Mouse (Mus musculus): ENCODE measurements around the gene Olfr1291-ps1. TPM values are rescaled to one million over a fixed set of nuclear protein-coding genes. Genes with fewer than 3 reads are reported as not detected.

Gene Olfr1291-ps1
- not detected for polyA plus RNA-seq (2012; fragmentation: generic; extraction: Trizol)

- no peak for TF ChIP-seq REST (IDR thresholded peaks at IDR 0.05; ENCODE audit: insufficient read depth, insufficient read length)
- no peak for TF ChIP-seq TCF3 (IDR thresholded peaks at IDR 0.05; ENCODE audit: insufficient read length, low read depth)
- TF ChIP-seq MAX (IDR thresholded peaks at IDR 0.05; ENCODE audit: low read depth): no peak
- no peak for TF ChIP-seq CEBPB (IDR thresholded peaks at IDR 0.05; ENCODE audit: insufficient read depth, poor library complexity, severe bottlenecking)
- TF ChIP-seq POLR2A (IDR thresholded peaks at IDR 0.05; ENCODE audit: insufficient read length, low read depth): no peak
- TF ChIP-seq MYOG (IDR thresholded peaks at IDR 0.05; ENCODE audit: control insufficient read depth in 1 of 3, insufficient read depth in 1 of 3, insufficient read length in 2 of 3, low read depth in 2 of 3): no peak
- no peak for TF ChIP-seq MYOD1 (IDR thresholded peaks at IDR 0.05; ENCODE audit: control insufficient read depth in 1 of 3, insufficient read length in 2 of 3, low read depth in 2 of 3)
- TF ChIP-seq TCF12 (IDR thresholded peaks at IDR 0.05; ENCODE audit: insufficient read depth, poor library complexity, severe bottlenecking): no peak
- TF ChIP-seq E2F4 (IDR thresholded peaks at IDR 0.05; ENCODE audit: insufficient read depth): no peak
- TF ChIP-seq SRF (IDR thresholded peaks at IDR 0.05; ENCODE audit: control insufficient read depth, insufficient read length, low read depth): no peak
- no peak for TF ChIP-seq POLR2AphosphoS2 (IDR thresholded peaks at IDR 0.05; ENCODE audit: insufficient read length, low read depth)
- TF ChIP-seq USF1 (IDR thresholded peaks at IDR 0.05; ENCODE audit: low read depth): no peak
Observed at GRCm38 (mm10) chr2:111496880-111497279, at the start of gene Olfr1291-ps1. Olfr1291-ps1 (plus strand) TSS chr2:111497180.

GRCm38 (mm10) chr2:111448842-111449241, 48.1 kb upstream of the Olfr1291-ps1 start, which contains the start of gene Olfr1287:
Olfr1287 (plus strand) TSS chr2:111449142.
- Histone ChIP-seq H3K79me2 (ENCODE audit: control insufficient read depth, insufficient read depth) (no peaks in the 10 kb centered on the region), H3K4me2 (ENCODE audit: low read depth) (no peak within 1 kb of the TSS), H3K27me3 (ENCODE audit: control insufficient read depth, insufficient read depth, insufficient read length) (no peaks in the 10 kb centered on the region), H3K36me3 (ENCODE audit: control insufficient read depth, insufficient read depth) (no peaks in the 10 kb centered on the region), H3ac (ENCODE audit: control insufficient read depth, insufficient read length) (no peak within 1 kb of the TSS), H3K4me3 (no peak within 1 kb of the TSS)
- no peak for TF ChIP-seq CEBPB (IDR thresholded peaks at IDR 0.05; ENCODE audit: insufficient read depth, poor library complexity, severe bottlenecking)
- no peak for TF ChIP-seq MYOG (IDR thresholded peaks at IDR 0.05; ENCODE audit: control insufficient read depth in 1 of 3, insufficient read depth in 1 of 3, insufficient read length in 2 of 3, low read depth in 2 of 3)
- no peak for TF ChIP-seq USF1 (IDR thresholded peaks at IDR 0.05; ENCODE audit: low read depth)
- no peak for TF ChIP-seq TCF3 (IDR thresholded peaks at IDR 0.05; ENCODE audit: insufficient read length, low read depth)
- TF ChIP-seq MAX (IDR thresholded peaks at IDR 0.05; ENCODE audit: low read depth): no peak

More at GRCm38 (mm10) chr2:111496880-111497279, at the start of gene Olfr1291-ps1:
- H3K4me3 ChIP-seq: no peak within 1 kb of the TSS
- H3ac ChIP-seq (ENCODE audit: control insufficient read depth, insufficient read length): no peak within 1 kb of the TSS
- no peaks in the 10 kb centered on the region for H3K27me3 ChIP-seq (ENCODE audit: control insufficient read depth, insufficient read depth, insufficient read length)
- H3K36me3 ChIP-seq (ENCODE audit: control insufficient read depth, insufficient read depth): no peaks in the 10 kb centered on the region
- no peaks in the 10 kb centered on the region for H3K79me2 ChIP-seq (ENCODE audit: control insufficient read depth, insufficient read depth)
- no peak within 1 kb of the TSS for H3K4me2 ChIP-seq (ENCODE audit: low read depth)

GRCm38 (mm10) chr2:111473801-111474200, 23.2 kb upstream of the Olfr1291-ps1 start, which contains the start of gene Olfr1288:
Olfr1288 (plus strand) TSS chr2:111474101.
- Histone ChIP-seq H3K4me2 (ENCODE audit: low read depth) (no peak within 1 kb of the TSS), H3K4me3 (no peak within 1 kb of the TSS), H3K27me3 (ENCODE audit: control insufficient read depth, insufficient read depth, insufficient read length) (no peaks in the 10 kb centered on the region), H3K79me2 (ENCODE audit: control insufficient read depth, insufficient read depth) (no peaks in the 10 kb centered on the region), H3K36me3 (ENCODE audit: control insufficient read depth, insufficient read depth) (no peaks in the 10 kb centered on the region), H3ac (ENCODE audit: control insufficient read depth, insufficient read length) (no peak within 1 kb of the TSS)
- TF ChIP-seq E2F4 (IDR thresholded peaks at IDR 0.05; ENCODE audit: insufficient read depth): no peak
- no peak for TF ChIP-seq TCF3 (IDR thresholded peaks at IDR 0.05; ENCODE audit: insufficient read length, low read depth)
- no peak for TF ChIP-seq POLR2AphosphoS2 (IDR thresholded peaks at IDR 0.05; ENCODE audit: insufficient read length, low read depth)
- TF ChIP-seq REST (IDR thresholded peaks at IDR 0.05; ENCODE audit: insufficient read depth, insufficient read length): no peak
- no peak for TF ChIP-seq SRF (IDR thresholded peaks at IDR 0.05; ENCODE audit: control insufficient read depth, insufficient read length, low read depth)
- TF ChIP-seq CEBPB (IDR thresholded peaks at IDR 0.05; ENCODE audit: insufficient read depth, poor library complexity, severe bottlenecking): no peak
- no peak for TF ChIP-seq POLR2A (IDR thresholded peaks at IDR 0.05; ENCODE audit: insufficient read length, low read depth)
- TF ChIP-seq MYOD1 (IDR thresholded peaks at IDR 0.05; ENCODE audit: control insufficient read depth in 1 of 3, insufficient read length in 2 of 3, low read depth in 2 of 3): no peak

GRCm38 (mm10) chr2:111480519-111480918, 16.5 kb upstream of the Olfr1291-ps1 start, which contains the start of gene Olfr1289:
Olfr1289 (plus strand) TSS chr2:111480819.
- H3K4me3 ChIP-seq: no peak within 1 kb of the TSS
- no peaks in the 10 kb centered on the region for H3K36me3 ChIP-seq (ENCODE audit: control insufficient read depth, insufficient read depth)
- no peak within 1 kb of the TSS for H3K4me2 ChIP-seq (ENCODE audit: low read depth)
- no peaks in the 10 kb centered on the region for H3K79me2 ChIP-seq (ENCODE audit: control insufficient read depth, insufficient read depth)
- no peak within 1 kb of the TSS for H3ac ChIP-seq (ENCODE audit: control insufficient read depth, insufficient read length)
- no peaks in the 10 kb centered on the region for H3K27me3 ChIP-seq (ENCODE audit: control insufficient read depth, insufficient read depth, insufficient read length)
- TF ChIP-seq MYOD1 (IDR thresholded peaks at IDR 0.05; ENCODE audit: control insufficient read depth in 1 of 3, insufficient read length in 2 of 3, low read depth in 2 of 3) (no peak), POLR2AphosphoS2 (IDR thresholded peaks at IDR 0.05; ENCODE audit: insufficient read length, low read depth) (no peak), REST (IDR thresholded peaks at IDR 0.05; ENCODE audit: insufficient read depth, insufficient read length) (no peak), E2F4 (IDR thresholded peaks at IDR 0.05; ENCODE audit: insufficient read depth) (no peak), CEBPB (IDR thresholded peaks at IDR 0.05; ENCODE audit: insufficient read depth, poor library complexity, severe bottlenecking) (no peak), TCF3 (IDR thresholded peaks at IDR 0.05; ENCODE audit: insufficient read length, low read depth) (no peak), TCF12 (IDR thresholded peaks at IDR 0.05; ENCODE audit: insufficient read depth, poor library complexity, severe bottlenecking) (no peak), POLR2A (IDR thresholded peaks at IDR 0.05; ENCODE audit: insufficient read length, low read depth) (no peak), SRF (IDR thresholded peaks at IDR 0.05; ENCODE audit: control insufficient read depth, insufficient read length, low read depth) (no peak), USF1 (IDR thresholded peaks at IDR 0.05; ENCODE audit: low read depth) (no peak), MAX (IDR thresholded peaks at IDR 0.05; ENCODE audit: low read depth) (no peak), MYOG (IDR thresholded peaks at IDR 0.05; ENCODE audit: control insufficient read depth in 1 of 3, insufficient read depth in 1 of 3, insufficient read length in 2 of 3, low read depth in 2 of 3) (no peak)

- Histone ChIP-seq H3K36me3 (ENCODE audit: control insufficient read depth, insufficient read depth) (no peaks in the 10 kb centered on the region), H3ac (ENCODE audit: control insufficient read depth, insufficient read length) (no peak within 1 kb of the TSS), H3K27me3 (ENCODE audit: control insufficient read depth, insufficient read depth, insufficient read length) (no peaks in the 10 kb centered on the region), H3K4me3 (no peak within 1 kb of the TSS), H3K79me2 (ENCODE audit: control insufficient read depth, insufficient read depth) (no peaks in the 10 kb centered on the region), H3K4me2 (ENCODE audit: low read depth) (no peak within 1 kb of the TSS)
- TF ChIP-seq POLR2A (IDR thresholded peaks at IDR 0.05; ENCODE audit: insufficient read length, low read depth) (no peak), SRF (IDR thresholded peaks at IDR 0.05; ENCODE audit: control insufficient read depth, insufficient read length, low read depth) (no peak), MAX (IDR thresholded peaks at IDR 0.05; ENCODE audit: low read depth) (no peak), TCF12 (IDR thresholded peaks at IDR 0.05; ENCODE audit: insufficient read depth, poor library complexity, severe bottlenecking) (no peak)
Observed at GRCm38 (mm10) chr2:111493729-111494128, 3.3 kb upstream of the Olfr1291-ps1 start, which contains the start of gene Olfr1290. Olfr1290 (minus strand) TSS chr2:111493829.

Measured in myocyte (in vitro differentiated cells).